Mouse (Mus musculus): Measurements from ENCODE around the gene Alkbh5. TPM values are rescaled to one million over a fixed set of nuclear protein-coding genes. Genes with fewer than 3 reads are reported as not detected.

Alkbh5 gene
- total RNA-seq (2023): 10 to 100 TPM; 57.3 to 58.0 TPM

GRCm38 (mm10) chr11:60536180-60536858 is at the start of gene Alkbh5:
Alkbh5 (plus strand) TSS chr11:60536381.

Other genes starting within 250 kb of the Alkbh5 start
- gene Tom1l2, start 183.5 kb upstream of the Alkbh5 start, total RNA-seq (2023): 10 to 100 TPM; 23.3 to 27.6 TPM
- under 1 TPM in 1 of 2 experiments, not detected in 1; 0.26 TPM for gene Drc3, start 183.1 kb upstream of the Alkbh5 start, total RNA-seq (2023)
- 10 to 100 TPM; 11.8 to 13.3 TPM for gene Gid4, start 119.2 kb upstream of the Alkbh5 start, total RNA-seq (2023)
- 10 to 100 TPM; 16.3 to 19.5 TPM for gene Atpaf2, start 117.9 kb upstream of the Alkbh5 start, total RNA-seq (2023)
- 10 to 100 TPM; 31.7 to 38.2 TPM for gene Drg2, start 81.8 kb upstream of the Alkbh5 start, total RNA-seq (2023)
- gene Myo15, start 67.0 kb upstream of the Alkbh5 start, total RNA-seq (2023): under 1 TPM; 0.24 to 0.29 TPM
- gene Llgl1, start 163.3 kb downstream of the Alkbh5 start, total RNA-seq (2023): 10 to 100 TPM; 23.9 to 25.6 TPM
- gene Flii, start 190.9 kb downstream of the Alkbh5 start, total RNA-seq (2023): 100 to 1,000 TPM; 266 to 269 TPM
- gene Mief2, start 192.0 kb downstream of the Alkbh5 start, total RNA-seq (2023): 10 to 100 TPM in 1 of 2 experiments, 1 to 10 TPM in 1; 9.2 to 12.3 TPM
- 10 to 100 TPM; 14.8 to 15.6 TPM for gene Top3a, start 241.0 kb downstream of the Alkbh5 start, total RNA-seq (2023)
- gene Smcr8, start 241.1 kb downstream of the Alkbh5 start, total RNA-seq (2023): 10 to 100 TPM; 51.7 to 52.9 TPM